Mouse (Mus musculus) embryonic facial prominence, embryonic 10.5 days (tissue): ENCODE measurements at regions not wholly inside any gene's neighbourhood (a gene's known extent, or its start where the extent isn't known, plus 50 kb on each side); places are given as distances from the start of the nearest gene placed in this dataset.

Source experiments
- DNase-seq: peaks from one replicate; pipeline ENCODE4 v3.0.0-alpha.2; 2017; ENCODE audit warnings: low spot score
- H3K27ac ChIP-seq: fragments of 300-500 bp; sonication (generic); replicated peaks from 2 replicates; pipeline ENCODE4 v1.5.1; 2016; ENCODE audit warnings: mild to moderate bottlenecking
- H3K27me3 ChIP-seq: fragments of 300-500 bp; sonication (generic); replicated peaks from 2 replicates; pipeline ENCODE4 v1.6.1; 2016; ENCODE audit warnings: low read depth, mild to moderate bottlenecking; ENCODE audit not compliant: poor library complexity, severe bottlenecking
- H3K36me3 ChIP-seq: fragments of 300-500 bp; sonication (generic); replicated peaks from 2 replicates; pipeline ENCODE4 v1.6.1; 2016; ENCODE audit warnings: mild to moderate bottlenecking, moderate library complexity
- H3K4me1 ChIP-seq: fragments of 300-500 bp; sonication (generic); 2 replicates; pipeline ENCODE4 v1.6.1; 2016
- H3K4me3 ChIP-seq: fragments of 300-500 bp; sonication (generic); 2 replicates; pipeline ENCODE4 v1.5.1; 2016; ENCODE audit warnings: mild to moderate bottlenecking, moderate library complexity
- H3K9me3 ChIP-seq: fragments of 300-500 bp; sonication (generic); 2 replicates; pipeline ENCODE4 v1.6.1; 2016; ENCODE audit warnings: mild to moderate bottlenecking
- WGBS: fragments of 180-500 bp; shearing (Covaris S2); methylation state at CpG from one replicate; pipeline ENCODE4 v1.1.7; 2016; 5-methylcytosine and 5-hydroxymethylcytosine counted together

DNA sequence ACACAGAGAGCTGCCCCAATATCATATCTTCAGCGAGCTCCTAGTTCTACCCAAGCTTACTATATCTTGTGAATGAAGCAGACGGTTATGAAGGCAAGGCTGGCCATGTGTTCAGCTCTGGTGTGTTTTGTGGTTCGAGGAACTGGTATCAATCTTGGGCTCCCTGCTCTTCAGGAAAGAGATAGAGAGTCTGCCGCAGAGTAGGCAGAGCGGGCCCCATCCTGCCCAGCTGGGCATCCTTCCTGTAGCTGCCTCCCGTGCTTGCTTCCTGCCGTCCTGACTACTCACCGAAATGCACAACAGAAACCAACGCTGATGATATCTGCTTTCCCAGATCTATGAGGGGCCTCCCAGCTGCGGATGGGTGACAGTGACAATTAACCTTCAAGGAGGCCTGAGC, 60.3 kb downstream of the Snrpe start:
- Histone ChIP-seq H3K27me3 (no peaks in the 10 kb centered on the region), H3K9me3 (no peaks in the 10 kb centered on the region), H3K4me1 (no peaks in the 10 kb centered on the region), H3K36me3 (no peaks in the 10 kb centered on the region), H3K4me3 (no peak overlapping the region), H3K27ac (no peak overlapping the region)
- DNase-seq, result peak; percentile 6
- 81% methylated on average over 10 of the region's 10 CpGs for WGBS

DNA sequence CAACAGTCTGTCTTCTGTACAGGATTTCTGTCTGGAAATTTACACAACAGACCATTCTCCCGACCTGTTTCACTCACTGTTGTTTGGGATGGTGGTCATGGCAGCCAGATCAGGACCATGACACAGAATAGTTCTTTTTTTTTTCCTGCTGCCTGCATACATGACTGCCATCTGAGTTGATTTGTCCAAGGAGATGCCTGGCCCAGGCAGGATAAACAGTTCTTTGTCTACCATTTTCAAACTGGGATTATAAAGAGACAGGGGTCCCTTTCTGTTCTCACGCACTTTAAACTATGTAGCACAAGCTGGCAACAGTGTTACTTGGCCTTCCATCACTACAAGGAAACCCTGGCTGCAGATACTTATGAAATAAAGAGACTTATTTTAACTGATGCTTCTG, 61.1 kb downstream of the Snrpe start:
- no peaks in the 10 kb centered on the region for H3K4me1 ChIP-seq
- no peaks in the 10 kb centered on the region for H3K9me3 ChIP-seq
- no peak overlapping the region for H3K27ac ChIP-seq
- H3K36me3 ChIP-seq, result no peaks in the 10 kb centered on the region
- no peaks in the 10 kb centered on the region for H3K27me3 ChIP-seq
- H3K4me3 ChIP-seq, result no peak overlapping the region
- DNase-seq, result peak; percentile 7
- 44% methylated on average over 2 of the region's 2 CpGs for WGBS

DNA sequence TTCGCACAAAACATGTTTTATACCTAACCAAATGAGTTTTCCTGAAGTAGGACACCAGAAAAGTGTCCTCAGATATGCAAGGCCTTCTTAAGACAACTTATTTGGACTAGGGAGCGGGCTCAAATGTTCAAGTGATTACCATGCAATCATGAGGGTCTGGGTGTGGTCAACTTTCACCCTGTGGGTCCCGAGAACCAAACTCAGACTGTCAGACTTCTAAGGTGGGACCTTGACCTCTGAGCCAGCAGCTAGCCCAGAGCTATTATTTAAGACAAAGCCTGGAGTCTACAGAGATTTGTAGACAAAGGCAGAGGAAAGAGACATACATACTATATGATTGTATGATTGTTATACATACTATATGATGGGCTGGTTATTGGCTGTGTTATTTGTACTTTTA, 62.5 kb downstream of the Snrpe start:
- Histone ChIP-seq H3K27me3 (no peaks in the 10 kb centered on the region), H3K4me1 (no peaks in the 10 kb centered on the region), H3K36me3 (no peaks in the 10 kb centered on the region), H3K27ac (no peak overlapping the region), H3K9me3 (no peaks in the 10 kb centered on the region), H3K4me3 (no peak overlapping the region)
- WGBS, result 75% methylated on average over 3 of the region's 3 CpGs
- DNase-seq, result peak; percentile 1

DNA sequence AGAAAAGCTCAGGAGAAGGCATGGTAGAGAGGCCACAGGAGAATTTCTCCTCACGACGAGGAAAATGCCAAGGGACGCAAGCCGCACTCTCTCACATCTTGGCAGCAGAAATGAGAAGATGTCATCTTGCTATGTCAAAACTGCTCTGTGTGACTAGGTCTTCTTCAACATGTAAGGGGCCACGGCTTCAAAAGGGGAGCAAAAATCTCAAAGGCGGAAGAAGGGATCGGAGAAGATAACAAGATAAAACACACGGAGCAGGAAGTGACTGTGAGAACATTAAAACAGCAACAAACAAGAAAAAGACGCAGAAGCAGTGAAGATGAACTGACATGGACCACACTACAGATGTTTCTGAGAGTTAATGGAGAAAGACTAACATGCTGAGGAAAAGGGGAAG, 65.1 kb downstream of the Snrpe start:
- no peak for DNase-seq
- H3K4me1 ChIP-seq, result no peaks in the 10 kb centered on the region
- no peaks in the 10 kb centered on the region for H3K36me3 ChIP-seq
- 89% methylated on average over 9 of the region's 9 CpGs for WGBS
- H3K9me3 ChIP-seq, result no peaks in the 10 kb centered on the region
- H3K27me3 ChIP-seq, result no peaks in the 10 kb centered on the region
- no peak overlapping the region for H3K27ac ChIP-seq
- H3K4me3 ChIP-seq, result no peak overlapping the region

DNA sequence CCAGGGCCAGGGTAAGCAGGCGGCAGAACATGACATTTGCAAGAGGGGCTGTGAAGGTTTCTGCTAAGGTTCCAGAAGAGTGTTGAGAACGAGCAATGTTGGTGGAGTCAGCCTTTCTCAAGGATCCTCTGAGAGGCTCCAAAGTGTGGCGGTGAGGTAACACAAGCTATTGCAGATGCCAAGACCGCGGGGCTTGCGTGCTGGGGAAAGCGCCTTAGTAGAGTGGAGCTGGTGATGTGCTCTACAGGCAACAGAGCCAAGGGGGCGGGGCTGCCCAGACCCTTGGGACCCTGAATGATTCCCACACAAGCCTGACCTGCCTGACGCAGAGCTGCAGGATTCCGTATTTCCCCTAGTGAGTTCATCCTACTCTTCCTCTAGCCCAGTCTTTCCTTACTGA, 66.3 kb downstream of the Snrpe start:
- H3K27me3 ChIP-seq, result no peaks in the 10 kb centered on the region
- WGBS, result 83% methylated on average over 10 of the region's 10 CpGs
- no peaks in the 10 kb centered on the region for H3K9me3 ChIP-seq
- no peak for DNase-seq
- no peaks in the 10 kb centered on the region for H3K4me1 ChIP-seq
- no peak overlapping the region for H3K4me3 ChIP-seq
- no peak overlapping the region for H3K27ac ChIP-seq
- H3K36me3 ChIP-seq, result no peaks in the 10 kb centered on the region

DNA sequence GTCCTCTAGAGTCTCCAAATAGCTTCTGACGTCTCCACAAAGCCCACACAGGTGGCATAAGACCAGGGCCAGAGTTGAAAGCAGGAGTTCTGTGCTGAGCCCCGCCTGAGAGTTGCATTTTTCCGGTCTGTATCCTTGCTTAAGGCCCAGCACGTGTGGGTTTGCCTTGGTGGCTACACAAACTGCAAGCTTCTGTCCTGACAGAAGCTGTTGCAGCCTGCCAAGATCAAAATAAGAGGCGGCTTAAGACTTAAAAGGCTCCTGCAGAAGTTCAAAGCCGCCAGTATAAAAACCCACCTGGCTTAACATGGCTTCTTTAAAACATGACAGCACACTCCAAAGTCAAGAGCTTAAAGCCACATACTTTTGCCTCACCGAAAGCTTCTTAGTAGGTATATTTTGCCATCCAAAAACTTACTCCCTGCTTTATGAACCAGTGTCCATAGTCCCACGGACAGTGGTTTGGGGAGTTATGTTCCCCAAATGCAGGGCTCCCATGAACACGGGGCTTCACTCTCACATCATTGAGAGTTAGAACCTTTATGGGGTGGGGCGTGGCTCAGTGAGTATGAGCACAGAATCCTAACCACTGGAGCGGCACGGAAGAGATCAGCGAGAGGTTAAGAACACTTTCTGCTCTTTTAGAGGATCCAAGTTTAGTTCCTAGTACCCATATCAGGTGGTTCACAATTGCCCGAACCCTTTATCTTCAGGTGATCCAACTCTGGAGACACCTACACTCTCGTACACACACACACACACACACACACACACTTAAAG, 67.9 kb downstream of the Snrpe start:
- DNase-seq, result no peak
- Histone ChIP-seq H3K27me3 (no peaks in the 10 kb centered on the region), H3K36me3 (no peaks in the 10 kb centered on the region), H3K4me1 (no peaks in the 10 kb centered on the region), H3K27ac (no peak overlapping the region), H3K9me3 (no peaks in the 10 kb centered on the region), H3K4me3 (no peak overlapping the region)
- WGBS, result 80% methylated on average over 15 of the region's 15 CpGs

DNA sequence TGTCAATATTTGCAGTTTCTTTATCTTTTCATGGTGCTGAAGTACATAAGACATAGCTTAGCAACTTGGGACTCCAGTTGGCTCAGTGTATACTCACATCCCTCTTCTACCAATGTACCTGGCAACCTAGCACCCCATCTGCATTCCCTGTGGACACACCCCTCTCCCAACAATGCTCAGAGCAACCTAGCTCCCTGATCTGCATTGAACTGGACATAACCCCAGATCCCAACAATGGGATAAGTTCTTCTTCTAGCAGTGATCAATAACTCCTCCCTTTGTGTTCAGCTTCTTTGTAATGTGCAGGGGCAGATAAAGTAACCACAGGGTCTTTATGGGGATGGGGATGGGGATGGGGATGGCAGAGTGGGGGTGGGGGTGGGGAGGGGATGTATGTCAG, 79.4 kb downstream of the Snrpe start:
- no peaks in the 10 kb centered on the region for H3K27me3 ChIP-seq
- H3K9me3 ChIP-seq, result peaks cover 3% of the 10 kb centered on the region; the same call in 1 of the 2 replicates
- DNase-seq, result no peak
- H3K4me3 ChIP-seq, result no peak overlapping the region
- no peaks in the 10 kb centered on the region for H3K36me3 ChIP-seq
- no peak overlapping the region for H3K27ac ChIP-seq
- peaks cover 7% of the 10 kb centered on the region; the same call in 1 of the 2 replicates for H3K4me1 ChIP-seq

DNA sequence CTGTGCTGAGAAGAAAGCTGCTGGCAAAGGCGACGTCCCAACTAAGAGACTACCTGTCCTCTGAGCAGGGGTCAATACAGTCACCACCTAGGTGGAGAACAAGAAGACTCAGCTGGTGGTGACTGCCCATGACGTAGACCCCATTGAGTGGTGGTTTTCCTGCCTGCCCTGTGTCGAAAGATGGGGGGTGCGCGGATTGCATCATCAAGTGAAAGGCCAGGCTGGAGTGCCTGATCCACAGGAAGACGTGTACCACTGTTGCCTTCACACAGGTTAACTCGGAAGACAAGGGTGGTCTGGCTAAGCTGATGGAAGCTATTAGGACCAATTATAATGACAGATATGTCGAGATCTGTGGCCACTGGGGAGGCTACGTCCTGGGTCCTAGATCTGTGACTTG, 80.3 kb downstream of the Snrpe start:
- 84% methylated on average over 10 of the region's 10 CpGs for WGBS

DNA sequence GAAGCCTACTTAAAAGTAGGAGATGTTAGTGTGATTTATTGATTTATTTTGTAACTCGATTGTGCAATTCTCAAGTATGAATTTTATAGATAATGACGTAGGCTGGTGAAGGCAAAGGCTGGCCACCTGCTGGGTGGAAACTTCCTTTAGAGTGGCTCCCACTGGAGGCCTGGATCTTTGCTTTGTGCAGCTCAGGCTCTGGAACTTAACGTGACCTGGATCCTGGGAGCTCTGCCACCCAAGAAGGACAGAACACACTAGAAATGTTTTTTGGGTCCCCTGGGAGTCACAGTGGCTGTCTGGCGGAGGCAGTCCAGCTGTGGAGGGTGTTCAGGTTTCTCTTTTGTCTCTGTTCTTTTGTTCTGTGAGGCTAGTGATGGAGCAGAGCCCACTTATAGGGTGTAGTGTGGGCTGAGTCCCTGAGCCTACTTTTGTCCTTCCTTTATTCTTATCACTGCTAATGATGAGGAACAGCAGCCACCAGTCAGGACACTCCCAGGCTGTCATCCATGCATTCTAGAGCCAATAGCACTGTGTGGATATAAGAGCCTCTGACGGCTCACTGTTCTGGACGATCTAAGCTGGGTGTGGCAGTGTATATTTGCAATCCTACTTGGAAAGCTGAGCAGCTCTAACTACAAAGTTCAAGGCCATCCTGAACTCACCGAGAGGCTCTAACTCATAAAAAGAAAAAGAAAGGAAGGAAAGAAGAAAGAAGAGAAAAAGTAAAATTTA, 82.3 kb downstream of the Snrpe start:
- H3K36me3 ChIP-seq, result no peaks in the 10 kb centered on the region
- no peaks in the 10 kb centered on the region for H3K27me3 ChIP-seq
- WGBS, result 76% methylated on average over 7 of the region's 7 CpGs
- no peak overlapping the region for H3K4me3 ChIP-seq
- peaks cover 3% of the 10 kb centered on the region; the same call in 1 of the 2 replicates for H3K9me3 ChIP-seq
- peaks cover 14% of the 10 kb centered on the region; the same call in 1 of the 2 replicates for H3K4me1 ChIP-seq
- H3K27ac ChIP-seq, result no peak overlapping the region
- DNase-seq, result no peak

More for the DNA sequence above, 80.3 kb downstream of the Snrpe start:
- Histone ChIP-seq H3K9me3 (peaks cover 3% of the 10 kb centered on the region; the same call in 1 of the 2 replicates), H3K4me1 (peaks cover 14% of the 10 kb centered on the region; the same call in 1 of the 2 replicates), H3K27ac (no peak overlapping the region), H3K27me3 (no peaks in the 10 kb centered on the region), H3K36me3 (no peaks in the 10 kb centered on the region), H3K4me3 (no peak overlapping the region)
- DNase-seq, result no peak

DNA sequence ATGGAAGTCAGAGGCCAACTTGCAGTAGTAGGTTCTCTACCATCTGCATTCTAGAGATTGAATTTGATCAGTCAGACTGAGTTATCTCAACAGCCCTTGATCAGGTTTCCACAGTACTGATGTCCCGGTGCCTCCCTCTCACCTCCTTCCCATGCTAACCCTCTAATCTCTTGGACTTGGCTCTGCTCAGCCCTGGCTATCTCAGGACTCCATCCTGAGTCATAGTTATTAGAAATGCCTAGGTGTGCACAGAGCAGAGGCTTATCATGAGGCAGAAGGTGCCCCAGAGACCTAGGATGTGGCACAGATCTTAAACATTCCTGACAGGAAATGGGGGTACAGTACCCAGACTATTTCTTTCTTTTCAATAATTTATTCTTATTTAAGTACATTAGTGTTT, 87.3 kb downstream of the Snrpe start:
- WGBS, result 89% methylated on average over 1 of the region's 1 CpGs

DNA sequence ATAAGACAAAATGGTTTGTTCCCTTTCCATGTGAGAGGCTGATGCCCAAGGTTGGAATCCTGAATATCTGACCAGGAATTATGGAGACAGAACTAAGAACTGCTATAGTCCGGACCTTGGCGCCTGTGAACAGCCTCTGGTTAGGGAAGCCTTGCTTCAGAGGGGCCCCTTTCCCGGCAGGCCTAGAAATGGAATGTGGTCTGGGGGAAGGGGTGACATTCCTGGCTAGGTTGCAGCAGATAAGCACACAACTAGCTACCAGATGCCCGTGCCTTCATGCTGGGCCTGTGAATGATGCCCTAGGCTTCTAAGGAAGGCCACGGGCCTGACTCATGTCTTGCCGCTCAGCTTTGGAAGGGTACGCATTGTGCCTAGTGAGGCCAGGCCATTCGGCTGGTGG, 89.4 kb downstream of the Snrpe start:
- H3K27ac ChIP-seq, result peak overlapping the region; percentile 35; the same call in 1 of the 2 replicates
- H3K4me1 ChIP-seq, result peaks cover 14% of the 10 kb centered on the region
- peak; percentile 32 for DNase-seq
- no peaks in the 10 kb centered on the region for H3K27me3 ChIP-seq
- H3K36me3 ChIP-seq, result no peaks in the 10 kb centered on the region
- 0 out of 2 replicates have a peak, but pooled peaks cover 2% of the 10 kb centered on the region for H3K9me3 ChIP-seq
- H3K4me3 ChIP-seq, result no peak overlapping the region
- 77% methylated on average over 8 of the region's 8 CpGs for WGBS

More for the DNA sequence above, 87.3 kb downstream of the Snrpe start:
- Histone ChIP-seq H3K27me3 (no peaks in the 10 kb centered on the region), H3K4me3 (no peak overlapping the region), H3K4me1 (peaks cover 21% of the 10 kb centered on the region), H3K9me3 (0 out of 2 replicates have a peak, but pooled peaks cover 2% of the 10 kb centered on the region), H3K36me3 (no peaks in the 10 kb centered on the region), H3K27ac (no peak overlapping the region)
- no peak for DNase-seq

DNA sequence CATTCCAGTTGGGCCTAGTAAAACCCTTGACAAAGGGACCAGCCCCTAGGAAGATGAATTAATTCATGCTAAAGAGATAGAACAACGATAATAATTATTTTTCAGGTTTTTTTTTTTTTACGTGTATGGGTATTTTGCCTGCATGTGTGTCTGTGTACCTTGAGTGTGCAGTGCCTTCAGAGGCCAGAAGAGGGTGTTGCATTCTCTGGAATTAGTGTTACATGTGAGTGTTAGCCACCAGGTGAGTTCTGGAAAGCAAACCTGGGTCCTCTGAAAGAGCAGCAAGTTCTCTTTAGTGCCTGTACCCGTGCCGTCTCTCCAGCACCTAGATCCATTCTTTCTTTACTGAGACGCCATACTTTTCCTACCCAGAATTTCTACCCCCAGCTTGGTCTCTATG, 92.8 kb upstream of the Sox13 start:
- Histone ChIP-seq H3K27me3 (no peaks in the 10 kb centered on the region), H3K9me3 (0 out of 2 replicates have a peak, but pooled peaks cover 2% of the 10 kb centered on the region), H3K4me3 (no peak overlapping the region), H3K36me3 (no peaks in the 10 kb centered on the region), H3K27ac (no peak overlapping the region), H3K4me1 (peaks cover 7% of the 10 kb centered on the region)
- WGBS, result 94% methylated on average over 5 of the region's 5 CpGs
- DNase-seq, result no peak

DNA sequence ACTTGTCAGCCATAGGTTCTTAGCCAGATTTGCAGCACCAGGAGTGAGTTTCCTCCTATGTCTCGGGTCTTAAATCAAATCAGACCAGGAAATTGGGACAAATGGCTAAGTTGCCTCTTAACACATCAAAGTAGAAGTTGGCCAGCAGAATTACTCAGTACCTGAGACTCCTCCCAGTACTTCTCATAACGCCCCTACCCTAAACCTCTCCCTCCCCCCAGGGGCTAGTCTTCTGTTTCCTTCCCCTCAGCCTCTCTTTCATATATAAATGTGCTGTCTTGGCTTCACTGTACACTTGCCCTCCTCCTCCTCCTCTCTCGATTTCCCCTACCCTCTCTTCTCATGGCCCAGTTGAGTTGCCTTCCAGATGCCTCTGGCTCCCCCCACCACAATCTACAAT, 79.9 kb upstream of the Sox13 start:
- Histone ChIP-seq H3K27ac (no peak overlapping the region), H3K4me1 (peaks cover 8% of the 10 kb centered on the region), H3K4me3 (no peak overlapping the region), H3K9me3 (no peaks in the 10 kb centered on the region), H3K36me3 (no peaks in the 10 kb centered on the region), H3K27me3 (no peaks in the 10 kb centered on the region)
- DNase-seq, result no peak
- WGBS, result 77% methylated on average over 3 of the region's 3 CpGs
